Mouse (Mus musculus) adrenal gland, postnatal 10 days (tissue): ENCODE measurements around the gene Ece1. TPM values are rescaled to one million over a fixed set of nuclear protein-coding genes. Genes with fewer than 3 reads are reported as not detected.

Experiments
- DNase-seq: peaks from one replicate; pipeline ENCODE4 v3.0.0; 2021; ENCODE audit warnings: mixed read lengths
- total RNA-seq, 2 experiments: library from RNA; stranded (reverse); gene quantifications; 2 replicates each; pipeline ENCODE4 v1.2.3; 2021

Ece1 gene
- total RNA-seq, 2 experiments from 2014 or later, result 183 to 188 TPM

- no peak for DNase-seq
These were observed 56.5 kb downstream of the Ece1 start for GRCm38 (mm10) chr4:137918559-137918958.

GRCm38 (mm10) chr4:137919116-137919515 lies 57.1 kb downstream of the Ece1 start:
- DNase-seq, result no peak

GRCm38 (mm10) chr4:137920005-137920404 lies 58.0 kb downstream of the Ece1 start:
- DNase-seq, result no peak

GRCm38 (mm10) chr4:137920500-137920961 lies 58.5 kb downstream of the Ece1 start:
- DNase-seq, result no peak

GRCm38 (mm10) chr4:137921510-137921909 lies 59.5 kb downstream of the Ece1 start:
- DNase-seq, result no peak

GRCm38 (mm10) chr4:137923052-137923451 lies 61.0 kb downstream of the Ece1 start:
- no peak for DNase-seq

GRCm38 (mm10) chr4:137925176-137925575 lies 63.1 kb downstream of the Ece1 start:
- DNase-seq, result peak; percentile 71

- peak; percentile 68 for DNase-seq
These were observed 64.1 kb downstream of the Ece1 start for GRCm38 (mm10) chr4:137926161-137926560.

GRCm38 (mm10) chr4:137927136-137927535 lies 65.1 kb downstream of the Ece1 start:
- DNase-seq, result peak; percentile 72

GRCm38 (mm10) chr4:137927741-137928535 lies 65.9 kb downstream of the Ece1 start:
- no peak for DNase-seq

- DNase-seq, result no peak
These were observed 66.8 kb downstream of the Ece1 start for GRCm38 (mm10) chr4:137928813-137929212.

- DNase-seq, result no peak
These were observed 67.4 kb downstream of the Ece1 start for GRCm38 (mm10) chr4:137929341-137930016.

- no peak for DNase-seq
These were observed 68.5 kb downstream of the Ece1 start for GRCm38 (mm10) chr4:137930500-137931008.

- DNase-seq, result peak; percentile 85
These were observed 69.1 kb downstream of the Ece1 start for GRCm38 (mm10) chr4:137931009-137931757.

- no peak for DNase-seq
These were observed 70.6 kb downstream of the Ece1 start for GRCm38 (mm10) chr4:137932554-137933178.

GRCm38 (mm10) chr4:137933328-137933727 lies 71.3 kb downstream of the Ece1 start:
- DNase-seq, result peak; percentile 65

- no peak for DNase-seq
These were observed 74.1 kb downstream of the Ece1 start for GRCm38 (mm10) chr4:137936134-137936533.

GRCm38 (mm10) chr4:137940061-137940460 lies 78.0 kb downstream of the Ece1 start:
- DNase-seq, result peak; percentile 47

GRCm38 (mm10) chr4:137941131-137941844 lies 79.3 kb downstream of the Ece1 start:
- no peak for DNase-seq

GRCm38 (mm10) chr4:137941871-137942781 lies 80.1 kb downstream of the Ece1 start:
- DNase-seq, result peak; percentile 60
